Mouse (Mus musculus) kidney, adult 2 months (tissue): ENCODE results near the gene Pik3r2.

Experiments used
- CTCF ChIP-seq: fragments of 200-500 bp; conservative IDR thresholded peaks from 2 replicates; pipeline ENCODE4 v1.5.1; 2011; ENCODE audit warnings: low read depth, mild to moderate bottlenecking, control low read depth, low read length, moderate library complexity, mixed read lengths; ENCODE audit not compliant: insufficient read depth, insufficient read length
- POLR2A ChIP-seq: fragments of 200-500 bp; IDR thresholded peaks from one replicate; pipeline ENCODE4 v1.6.1; 2011; ENCODE audit warnings: low read depth, low read length, control low read depth

- TF ChIP-seq POLR2A (no peak), CTCF (no peak)
Measured at GRCm38 (mm10) chr8:70768231-70768776, 8.2 kb downstream of the Pik3r2 start.
